Mouse (Mus musculus) forebrain, embryonic 11.5 days (tissue): ENCODE data around the gene Zfp27. TPM values are rescaled to one million over a fixed set of nuclear protein-coding genes. Genes with fewer than 3 reads are reported as not detected.

Source experiments
- ATAC-seq: fragments of 200-750 bp; cut with Nextera tagmentation; replicated peaks from 2 replicates; pipeline ENCODE4 v1.8.0; 2017; ENCODE audit warnings: moderate TSS enrichment; ENCODE audit not compliant: low FRiP score
- DNase-seq: peaks from one replicate; pipeline ENCODE4 v3.0.0-alpha.2; 2017; ENCODE audit warnings: low spot score
- H3K27ac ChIP-seq: fragments of 300-500 bp; sonication (generic); 2 replicates; pipeline ENCODE4 v1.5.1; 2014; ENCODE audit warnings: low read depth, low read length
- H3K27me3 ChIP-seq: fragments of 300-500 bp; sonication (generic); 2 replicates; pipeline ENCODE4 v1.6.1; 2014; ENCODE audit warnings: mild to moderate bottlenecking, low read length, mixed read lengths; ENCODE audit not compliant: control insufficient read depth, insufficient read depth
- H3K36me3 ChIP-seq: fragments of 300-500 bp; sonication (generic); 2 replicates; pipeline ENCODE4 v1.6.1; 2014; ENCODE audit warnings: mild to moderate bottlenecking, low read length, moderate library complexity, mixed read lengths; ENCODE audit not compliant: control insufficient read depth, insufficient read depth
- H3K4me1 ChIP-seq: fragments of 300-500 bp; sonication (generic); replicated peaks from 2 replicates; pipeline ENCODE4 v1.6.1; 2014; ENCODE audit warnings: low read length, mixed read lengths; ENCODE audit not compliant: control insufficient read depth, insufficient read depth
- H3K4me2 ChIP-seq: fragments of 300-500 bp; sonication (generic); 2 replicates; pipeline ENCODE4 v1.6.1; 2014; ENCODE audit warnings: low read depth, mild to moderate bottlenecking, low read length, moderate library complexity, mixed read lengths; ENCODE audit not compliant: severe bottlenecking
- H3K4me3 ChIP-seq: fragments of 300-500 bp; sonication (generic); 2 replicates; pipeline ENCODE4 v1.5.1; 2014; ENCODE audit warnings: low read depth, low read length
- H3K9ac ChIP-seq: fragments of 300-500 bp; sonication (generic); 2 replicates; pipeline ENCODE4 v1.6.1; 2014; ENCODE audit warnings: low read length
- H3K9me3 ChIP-seq: fragments of 300-500 bp; sonication (generic); 2 replicates; pipeline ENCODE4 v1.6.1; 2016; ENCODE audit warnings: low read length, mixed read lengths; ENCODE audit not compliant: control insufficient read depth
- WGBS: fragments of 180-500 bp; shearing (Covaris S2); extraction: QIAGEN DNeasy Blood & Tissue Kit; methylation state at CpG from one replicate; pipeline ENCODE4 v1.1.7; 2014; 5-methylcytosine and 5-hydroxymethylcytosine counted together
- polyA plus RNA-seq: library from polyadenylated mRNA; unstranded; fragments of >200 nt; fragmentation: Nextera tagmentation; extraction: Ambion mirVana; gene quantifications from 2 replicates; pipeline ENCODE4 v1.2.1, GENCODE M21; 2014

The Zfp27 gene
- polyA plus RNA-seq, 1 experiment from 2014 or later = 12.4 TPM

- no peak for ATAC-seq
- WGBS = 81% methylated on average over 6 of the region's 6 CpGs
- Histone ChIP-seq H3K36me3 (peaks cover 6% of the 10 kb centered on the region), H3K4me1 (no peaks in the 10 kb centered on the region), H3K4me2 (no peak overlapping the region), H3K27me3 (no peaks in the 10 kb centered on the region), H3K9ac (no peak overlapping the region), H3K4me3 (no peak overlapping the region), H3K9me3 (no peaks in the 10 kb centered on the region), H3K27ac (no peak overlapping the region)
- DNase-seq = no peak
Observed at GRCm38 (mm10) chr7:29938856-29939255, 32.5 kb upstream of the Zfp27 start.

DNA sequence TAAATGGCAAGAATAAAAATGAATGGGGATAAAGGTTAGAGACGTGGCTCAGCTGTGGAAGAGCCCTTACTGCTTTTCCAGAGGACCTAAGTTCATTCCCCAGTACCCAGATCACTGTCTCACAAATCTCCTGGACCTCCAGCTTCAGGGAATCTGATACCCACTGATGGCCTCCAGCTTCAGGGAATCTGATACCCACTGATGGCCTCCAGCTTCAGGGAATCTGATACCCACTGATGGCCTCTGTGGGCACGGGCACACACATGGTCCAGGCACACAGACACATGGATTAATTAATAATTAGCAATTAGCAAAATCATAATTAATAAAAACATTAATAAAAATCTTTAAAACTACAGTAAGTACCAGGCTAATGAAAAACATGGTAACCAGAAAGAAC lies 16.4 kb upstream of the Zfp27 start:
- DNase-seq (no peak), ATAC-seq (no peak)
- no peaks in the 10 kb centered on the region for H3K27me3 ChIP-seq
- no peak overlapping the region for H3K4me2 ChIP-seq
- no peaks in the 10 kb centered on the region for H3K4me1 ChIP-seq
- no peak overlapping the region for H3K4me3 ChIP-seq
- H3K9ac ChIP-seq = no peak overlapping the region
- WGBS = 70% methylated on average over 2 of the region's 2 CpGs
- H3K27ac ChIP-seq = no peak overlapping the region
- no peaks in the 10 kb centered on the region for H3K9me3 ChIP-seq
- no peaks in the 10 kb centered on the region for H3K36me3 ChIP-seq

- H3K4me1 ChIP-seq = no peaks in the 10 kb centered on the region
- ATAC-seq (no peak), DNase-seq (no peak)
- no peak overlapping the region for H3K27ac ChIP-seq
- no peak overlapping the region for H3K4me3 ChIP-seq
- H3K36me3 ChIP-seq = no peaks in the 10 kb centered on the region
- no peak overlapping the region for H3K9ac ChIP-seq
- 92% methylated on average over 6 of the region's 6 CpGs for WGBS
- H3K9me3 ChIP-seq = no peaks in the 10 kb centered on the region
- no peak overlapping the region for H3K4me2 ChIP-seq
- no peaks in the 10 kb centered on the region for H3K27me3 ChIP-seq
Observed at GRCm38 (mm10) chr7:29921439-29922093, 15.2 kb upstream of the Zfp27 start.

DNA sequence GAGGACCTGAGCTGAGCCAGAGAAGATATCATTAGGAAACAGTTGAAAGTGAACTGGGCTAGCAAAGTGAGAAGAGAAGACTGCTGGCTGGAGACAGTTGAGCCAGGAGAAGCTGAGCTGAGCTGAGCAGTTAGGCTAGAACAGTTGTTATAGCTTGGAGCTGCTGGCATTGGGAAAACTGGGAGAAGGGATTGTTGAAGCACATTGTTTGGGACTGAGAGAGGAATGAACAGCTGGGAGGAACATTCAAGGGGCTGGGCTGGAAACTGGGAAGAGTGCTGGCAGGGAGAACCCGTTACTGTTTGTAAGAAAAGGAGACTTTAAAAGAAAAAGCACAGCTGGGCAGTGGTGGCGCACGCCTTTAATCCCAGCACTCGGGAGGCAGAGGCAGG lies 11.7 kb upstream of the Zfp27 start:
- peaks cover 17% of the 10 kb centered on the region for H3K36me3 ChIP-seq
- H3K4me2 ChIP-seq = no peak overlapping the region
- no peak overlapping the region for H3K27ac ChIP-seq
- 89% methylated on average over 4 of the region's 4 CpGs for WGBS
- no peak overlapping the region for H3K4me3 ChIP-seq
- H3K27me3 ChIP-seq = no peaks in the 10 kb centered on the region
- H3K9ac ChIP-seq = no peak overlapping the region
- DNase-seq (no peak), ATAC-seq (no peak)
- no peaks in the 10 kb centered on the region for H3K4me1 ChIP-seq
- no peaks in the 10 kb centered on the region for H3K9me3 ChIP-seq

GRCm38 (mm10) chr7:29917371-29918061 lies 11.1 kb upstream of the Zfp27 start:
- ATAC-seq (no peak), DNase-seq (no peak)
- Histone ChIP-seq H3K9me3 (no peaks in the 10 kb centered on the region), H3K9ac (no peak overlapping the region), H3K36me3 (peaks cover 17% of the 10 kb centered on the region), H3K4me3 (no peak overlapping the region), H3K27me3 (no peaks in the 10 kb centered on the region), H3K27ac (no peak overlapping the region), H3K4me1 (no peaks in the 10 kb centered on the region), H3K4me2 (no peak overlapping the region)
- WGBS = 74% methylated on average over 6 of the region's 6 CpGs

DNA sequence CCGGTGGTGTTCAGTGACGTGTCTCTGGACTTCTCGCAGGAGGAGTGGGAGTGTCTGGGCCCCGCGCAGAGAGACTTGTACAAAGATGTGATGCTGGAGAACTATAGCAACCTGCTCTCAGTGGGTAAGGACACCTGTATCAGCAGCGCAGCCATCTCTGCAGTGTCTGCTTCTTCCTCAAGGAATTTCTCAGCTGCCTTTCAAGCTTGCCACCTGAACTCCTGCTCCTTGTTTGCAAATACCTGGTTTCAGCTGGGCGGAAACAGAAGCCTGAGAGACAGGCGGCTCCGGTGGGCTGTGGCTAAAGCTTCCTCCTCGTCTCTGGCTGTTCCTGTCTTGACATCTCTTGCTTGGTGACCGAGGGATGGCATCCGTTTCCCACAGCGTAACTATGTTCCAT lies 5.8 kb upstream of the Zfp27 start:
- Histone ChIP-seq H3K4me2 (no peak overlapping the region), H3K4me3 (no peak overlapping the region), H3K4me1 (0 out of 2 replicates have a peak, but pooled peaks cover 4% of the 10 kb centered on the region), H3K36me3 (peaks cover 17% of the 10 kb centered on the region), H3K9me3 (no peaks in the 10 kb centered on the region), H3K27ac (no peak overlapping the region), H3K9ac (no peak overlapping the region), H3K27me3 (no peaks in the 10 kb centered on the region)
- ATAC-seq = no peak
- 95% methylated on average over 13 of the region's 13 CpGs for WGBS
- no peak for DNase-seq

DNA sequence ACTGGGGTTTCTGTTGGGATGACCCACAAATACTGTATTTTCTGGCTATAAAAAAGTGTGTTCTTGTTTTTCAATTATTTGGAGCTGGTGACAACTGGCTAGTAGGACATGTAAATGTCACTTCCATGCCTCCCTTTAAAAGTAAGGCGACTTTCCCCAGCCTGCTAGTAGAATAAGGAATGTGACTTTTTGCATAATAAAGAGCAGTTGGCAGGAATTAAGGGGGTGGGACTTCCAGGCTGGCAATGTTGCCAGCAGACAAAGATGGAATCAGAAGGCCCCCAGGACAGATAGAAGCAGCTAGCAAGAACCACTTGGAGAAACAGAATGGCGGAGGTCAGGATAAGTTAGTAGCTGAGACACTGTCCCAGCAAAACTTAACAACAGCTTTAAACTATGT lies 3.9 kb upstream of the Zfp27 start:
- ATAC-seq (no peak), DNase-seq (no peak)
- H3K27ac ChIP-seq = no peak overlapping the region
- H3K4me3 ChIP-seq = no peak overlapping the region
- WGBS = 57% methylated on average over 2 of the region's 2 CpGs
- H3K4me2 ChIP-seq = no peak overlapping the region
- 0 out of 2 replicates have a peak, but pooled peaks cover 4% of the 10 kb centered on the region for H3K4me1 ChIP-seq
- no peak overlapping the region for H3K9ac ChIP-seq
- H3K27me3 ChIP-seq = no peaks in the 10 kb centered on the region
- peaks cover 15% of the 10 kb centered on the region for H3K36me3 ChIP-seq
- H3K9me3 ChIP-seq = no peaks in the 10 kb centered on the region

DNA sequence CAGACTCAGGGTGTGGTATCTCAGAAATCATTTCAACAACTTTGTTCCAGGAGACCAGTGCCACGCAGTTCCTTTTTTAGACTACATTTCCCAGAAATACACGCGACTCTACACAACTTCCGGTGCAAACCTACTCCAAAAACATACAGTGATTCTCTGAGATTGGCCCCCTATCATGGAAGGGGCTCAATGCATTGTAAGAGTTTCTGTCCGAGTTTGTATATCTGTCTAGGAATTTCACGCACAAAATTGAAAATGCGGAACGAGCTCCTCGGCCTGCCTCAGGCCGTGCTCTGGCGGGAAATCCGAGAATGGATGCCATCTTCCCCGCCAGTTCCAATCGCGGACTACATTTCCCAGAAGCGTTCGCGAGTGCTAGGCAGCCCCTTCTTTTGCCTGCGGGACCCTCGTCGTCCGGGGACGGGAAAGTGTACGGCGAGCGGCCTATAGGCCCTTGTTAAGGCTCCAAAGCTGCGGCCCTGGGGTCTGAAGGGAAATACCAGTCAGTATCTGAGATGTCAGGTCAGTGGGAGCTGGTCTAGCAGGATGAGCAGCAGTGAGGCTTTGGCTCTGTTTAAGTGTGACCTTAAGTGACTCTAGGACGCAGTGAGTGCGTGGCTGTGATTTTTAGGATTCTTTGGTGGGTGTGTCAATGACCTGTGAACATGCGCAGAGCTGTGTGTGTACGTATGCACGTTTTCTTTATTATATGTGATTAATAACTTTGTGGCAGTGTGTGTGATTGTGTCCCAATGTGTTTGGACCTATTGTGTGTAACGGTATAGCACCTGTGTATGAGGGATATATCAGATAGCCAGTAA lies 2.0 kb upstream of the Zfp27 start, which contains the start of gene Zfp383:
TSS of gene Zfp383 (plus strand) at position 94 of the 821 bp plus-strand sequence.
- Histone ChIP-seq H3K36me3 (no peaks in the 10 kb centered on the region; the same call in 1 of the 2 replicates), H3K27me3 (no peaks in the 10 kb centered on the region), H3K9me3 (no peaks in the 10 kb centered on the region), H3K4me3 (peak within 1 kb of the TSS; percentile 66), H3K27ac (peak within 1 kb of the TSS; percentile 55), H3K4me1 (0 out of 2 replicates have a peak, but pooled peaks cover 4% of the 10 kb centered on the region), H3K4me2 (peak within 1 kb of the TSS; percentile 64), H3K9ac (peak within 1 kb of the TSS; percentile 81)
- DNase-seq (peak; percentile 91), ATAC-seq (peak; percentile 87)
- under 1% methylated on average over 33 of the region's 33 CpGs for WGBS
